Mouse (Mus musculus) ES-E14 (cell line): ENCODE results near the gene Zfhx3.

Experiments used
- HCFC1 ChIP-seq: IDR thresholded peaks from 2 replicates; pipeline ENCODE4 v1.6.1; 2012; ENCODE audit warnings: low read length, inconsistent platforms, borderline replicate concordance; ENCODE audit not compliant: insufficient read depth
- MAFK ChIP-seq: IDR thresholded peaks from 2 replicates; pipeline ENCODE4 v1.6.1; 2014; ENCODE audit warnings: mild to moderate bottlenecking, low read depth, low read length, inconsistent platforms; ENCODE audit not compliant: insufficient read depth

DNA sequence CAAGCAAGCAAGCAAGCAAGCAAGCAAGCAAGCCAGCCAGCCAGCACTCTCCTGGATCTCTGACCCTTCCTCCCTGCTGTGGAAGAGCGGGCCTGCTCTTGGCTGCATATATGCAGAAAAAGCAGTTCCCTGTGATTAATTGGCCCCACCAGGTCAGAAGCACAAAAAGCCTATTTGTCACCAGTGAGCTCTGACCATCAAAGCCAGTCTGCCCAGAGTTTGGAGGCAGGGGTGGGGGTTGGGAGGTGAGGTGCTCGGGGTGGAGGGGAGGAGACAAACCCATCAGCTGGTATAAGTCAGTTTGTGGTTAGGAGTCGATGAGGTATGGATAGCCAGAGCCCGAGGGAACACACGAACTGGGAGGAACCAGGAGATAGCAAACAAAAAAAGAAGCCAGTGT is 421.0 kb downstream of the Zfhx3 start:
- TF ChIP-seq HCFC1 (no peak), MAFK (no peak)
